Mouse (Mus musculus) liver, embryonic 14.5 days (tissue): ENCODE results near the gene Vwf.

ENCODE experiments used
- CTCF ChIP-seq: IDR thresholded peaks from 2 replicates; pipeline ENCODE4 v1.5.1; 2016; ENCODE audit warnings: antibody characterized with exemption, low read depth, control low read depth
- EP300 ChIP-seq: IDR thresholded peaks from 2 replicates; pipeline ENCODE4 v1.6.1; 2016; ENCODE audit warnings: antibody characterized with exemption, low read depth

GRCm38 (mm10) chr6:125577882-125578646 is 31.5 kb downstream of the Vwf start:
- TF ChIP-seq CTCF: no peak
- TF ChIP-seq EP300: no peak
